Mouse (Mus musculus) gastrocnemius, adult 2 months (tissue): ENCODE measurements around the gene Nr1d2. TPM values are rescaled to one million over a fixed set of nuclear protein-coding genes. Genes with fewer than 3 reads are reported as not detected.
"Not testable (repeated sequence)": the region's sequence is repeated elsewhere in the genome, so short reads cannot be mapped to it uniquely, and the experiment has no call there.

Experiments used
- DNase-seq: peaks from one replicate; pipeline ENCODE4 v3.0.0; 2022
- H3K27ac ChIP-seq: fragments of 200-600 bp; 2 replicates; pipeline ENCODE4 v1.8.1; 2022; ENCODE audit warnings: mild to moderate bottlenecking
- H3K4me3 ChIP-seq: fragments of 200-600 bp; 2 replicates; pipeline ENCODE4 v1.8.1; 2022; ENCODE audit warnings: mild to moderate bottlenecking, moderate library complexity
- CTCF ChIP-seq: fragments of 200-600 bp; IDR thresholded peaks from 2 replicates; pipeline ENCODE4 v1.8.1; 2022; ENCODE audit warnings: antibody characterized with exemption, mild to moderate bottlenecking, moderate library complexity
- intact Hi-C: fragments of 180-260 bp; cut with DNase I; formaldehyde crosslinking; loops from one replicate; pipeline ENCODE4 v1.15.1; 2025
- long read RNA-seq, 2 experiments: library from polyadenylated mRNA; stranded (forward); transcript quantifications; one replicate each; pipeline ENCODE4 v2.0.0; 2021
- total RNA-seq, 2 experiments: library from RNA; stranded (reverse); gene quantifications; 2 replicates each; pipeline ENCODE4 v1.2.3; 2021

Gene Nr1d2
- total RNA-seq, result 10 to 100 TPM; 49.9 to 91.6 TPM
- long read RNA-seq, experiment 1, full-length matches to known transcripts, result 38 of 48 reads
- long read RNA-seq, experiment 1, partial matches to known transcripts, result 0 of 48 reads
- long read RNA-seq, experiment 1, other reads (novel, unspliced or antisense), result 10 of 48 reads
- long read RNA-seq, experiment 2, full-length matches to known transcripts, result 58 of 71 reads
- long read RNA-seq, experiment 2, partial matches to known transcripts, result 3 of 71 reads
- long read RNA-seq, experiment 2, other reads (novel, unspliced or antisense), result 10 of 71 reads

- TF ChIP-seq CTCF, result no peak; the same call in 1 of the 2 replicates
- H3K4me3 ChIP-seq, result peak within 1 kb of the TSS; percentile 99
- DNase-seq, result peak; percentile 100
- H3K27ac ChIP-seq, result peak within 1 kb of the TSS; percentile 100
- intact Hi-C loops, result loop anchor here (5.0 kb wide), 1 partner anchor 33 kb away; the partner anchor contains the start of genes Nkiras1 and Rpl15
These were observed at the start of gene Nr1d2 for GRCm38 (mm10) chr14:18238750-18239731. TSS of gene Nr1d2 (minus strand) at chr14:18239127.

GRCm38 (mm10) chr14:18287391-18287790, 48.5 kb upstream of the Nr1d2 start:
- TF ChIP-seq CTCF, result no peak
- Histone ChIP-seq H3K4me3 (no peak overlapping the region), H3K27ac (peak overlapping the region; percentile 76)
- intact Hi-C loops, result no loop called here
- no peak for DNase-seq

GRCm38 (mm10) chr14:18286441-18286840, 47.5 kb upstream of the Nr1d2 start:
- DNase-seq, result no peak
- TF ChIP-seq CTCF, result no peak
- H3K27ac ChIP-seq, result peak overlapping the region; percentile 76
- intact Hi-C loops, result no loop called here
- H3K4me3 ChIP-seq, result no peak overlapping the region

GRCm38 (mm10) chr14:18285476-18285875, 46.5 kb upstream of the Nr1d2 start:
- Histone ChIP-seq H3K27ac (peak overlapping the region; percentile 24; the same call in 1 of the 2 replicates), H3K4me3 (no peak overlapping the region)
- intact Hi-C loops, result loop anchor here (2.0 kb wide), 1 partner anchor 75 kb away; no protein-coding TSS in a partner anchor
- no peak for TF ChIP-seq CTCF
- no peak for DNase-seq

- Histone ChIP-seq H3K4me3 (no peak overlapping the region), H3K27ac (peak overlapping the region; percentile 54)
- intact Hi-C loops, result loop anchor here (2.0 kb wide), 1 partner anchor 74 kb away; no protein-coding TSS in a partner anchor
- no peak for DNase-seq
- peak; percentile 71 for TF ChIP-seq CTCF
These were observed 45.7 kb upstream of the Nr1d2 start for GRCm38 (mm10) chr14:18284581-18284980.

- no peak for DNase-seq
- intact Hi-C loops, result no loop called here
- Histone ChIP-seq H3K4me3 (no peak overlapping the region), H3K27ac (no peak overlapping the region)
- no peak for TF ChIP-seq CTCF
These were observed 41.4 kb upstream of the Nr1d2 start for GRCm38 (mm10) chr14:18280375-18280774.

- Histone ChIP-seq H3K4me3 (no peak overlapping the region), H3K27ac (no peak overlapping the region)
- DNase-seq, result no peak
- TF ChIP-seq CTCF, result no peak
- intact Hi-C loops, result loop anchor here (5.0 kb wide), 1 partner anchor 37 kb away; the partner anchor contains the start of gene Nr1d2
These were observed 35.6 kb upstream of the Nr1d2 start for GRCm38 (mm10) chr14:18274526-18274925.

GRCm38 (mm10) chr14:18271666-18272065, 32.7 kb upstream of the Nr1d2 start:
- intact Hi-C loops, result loop anchor here (2.0 to 5.0 kb wide), 2 partner anchors 34 to 59 kb away; partner anchors contain the start of genes Nr1d2 and Ube2e1
- Histone ChIP-seq H3K27ac (peak overlapping the region; percentile 91), H3K4me3 (peak overlapping the region; percentile 84)
- DNase-seq, result no peak
- TF ChIP-seq CTCF, result no peak

- peak; percentile 100 for DNase-seq
- Histone ChIP-seq H3K27ac (peak within 1 kb of the TSS; percentile 91), H3K4me3 (peak within 1 kb of the TSS; percentile 84)
- 0 out of 2 replicates have a peak, but pooled peaks have one; percentile 30 for TF ChIP-seq CTCF
- intact Hi-C loops, result loop anchor here (2.0 to 5.0 kb wide), 2 partner anchors 33 to 60 kb away; partner anchors contain the start of genes Nr1d2 and Ube2e1
These were observed 31.9 kb upstream of the Nr1d2 start, which contains the start of the genes Nkiras1 and Rpl15 for GRCm38 (mm10) chr14:18270529-18271441. TSS of gene Nkiras1 (plus strand) at chr14:18271136. TSS of gene Rpl15 (minus strand) at chr14:18271391.

- Histone ChIP-seq H3K27ac (peak overlapping the region; percentile 91), H3K4me3 (peak overlapping the region; percentile 84)
- intact Hi-C loops, result loop anchor here (2.0 to 10.0 kb wide), 3 partner anchors 33 to 625 kb away; partner anchors contain the start of genes Nr1d2, Ube2e1 and Ube2e2
- DNase-seq, result not testable (repeated sequence)
These were observed 31.1 kb upstream of the Nr1d2 start for GRCm38 (mm10) chr14:18269947-18270528.

GRCm38 (mm10) chr14:18263427-18263826, 24.5 kb upstream of the Nr1d2 start:
- peak overlapping the region; percentile 9; the same call in 1 of the 2 replicates for H3K27ac ChIP-seq
- peak overlapping the region; percentile 38 for H3K4me3 ChIP-seq
- TF ChIP-seq CTCF, result no peak
- DNase-seq, result peak; percentile 55
- intact Hi-C loops, result loop anchor here (2.0 to 10.0 kb wide), 2 partner anchors 17 to 631 kb away; partner anchors contain the start of gene Ube2e2
